Mouse (Mus musculus) cerebellum, adult 2 months (tissue): ENCODE results near the gene Gm11361. TPM values are rescaled to one million over a fixed set of nuclear protein-coding genes. Genes with fewer than 3 reads are reported as not detected.

Experiments used
- DNase-seq, 2 experiments: peaks; one replicate each; pipeline ENCODE4 v3.0.0; 2021
- H3K27ac ChIP-seq: fragments of 200-500 bp; 2 replicates; pipeline ENCODE4 v1.5.1; 2012; ENCODE audit warnings: low read length, control low read depth, inconsistent platforms; ENCODE audit not compliant: insufficient read depth
- H3K27me3 ChIP-seq: fragments of 200-500 bp; 2 replicates; pipeline ENCODE4 v1.6.1; 2012; ENCODE audit warnings: inconsistent platforms, mild to moderate bottlenecking, low read length, moderate library complexity; ENCODE audit not compliant: control insufficient read depth, insufficient read depth
- H3K4me1 ChIP-seq: fragments of 200-500 bp; 2 replicates; pipeline ENCODE4 v1.6.1; 2011; ENCODE audit warnings: low read length; ENCODE audit not compliant: control insufficient read depth, insufficient read depth
- H3K4me3 ChIP-seq: fragments of 200-500 bp; replicated peaks from 2 replicates; pipeline ENCODE3; 2011; ENCODE audit warnings: mild to moderate bottlenecking, low read depth, low read length, control low read depth; ENCODE audit not compliant: insufficient read depth
- CTCF ChIP-seq: fragments of 200-500 bp; IDR thresholded peaks from 2 replicates; pipeline ENCODE4 v1.5.1; 2011; ENCODE audit warnings: low read depth, mild to moderate bottlenecking, control low read depth, low read length, moderate library complexity, borderline replicate concordance; ENCODE audit not compliant: insufficient read depth
- POLR2A ChIP-seq: fragments of 200-500 bp; IDR thresholded peaks from 2 replicates; pipeline ENCODE4 v1.6.1; 2011; ENCODE audit warnings: low read length, control low read depth, borderline replicate concordance; ENCODE audit not compliant: insufficient read depth
- WGBS: fragments of 180-500 bp; shearing (Covaris S2); methylation state at CpG from one replicate; pipeline ENCODE4 v1.1.7; 2018; 5-methylcytosine and 5-hydroxymethylcytosine counted together
- polyA plus RNA-seq: library from polyadenylated mRNA; depleted of rRNA; stranded (reverse); fragments of >200 nt; gene quantifications from 2 replicates; pipeline ENCODE4 v1.2.3, GENCODE M21; 2012; rRNA removed

The Gm11361 gene
- polyA plus RNA-seq: 1.3 and 2.3 TPM in 2 replicates

DNA sequence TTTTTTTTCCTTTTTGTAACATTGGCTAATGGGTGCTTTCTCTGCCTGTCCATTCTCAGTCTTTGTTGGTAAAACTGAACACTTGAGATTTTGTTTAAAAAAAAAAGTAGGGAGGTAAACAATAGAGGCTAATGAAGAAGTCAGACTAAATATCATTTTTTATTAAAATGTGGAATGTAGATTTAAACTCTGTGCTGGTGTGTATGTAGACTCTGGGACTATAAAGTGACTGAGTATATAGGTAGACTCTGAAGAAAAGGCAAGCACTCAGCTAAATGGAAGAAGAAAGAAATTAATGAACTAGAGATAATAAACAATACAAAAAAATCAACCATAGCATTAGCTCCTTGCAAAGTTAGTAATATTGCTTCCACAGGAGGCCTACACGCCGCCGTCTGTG is at the start of gene Gm11361:
Gm11361 (plus strand) TSS at position 301 of the 400 bp plus-strand sequence.
- no peak for DNase-seq
- no peaks in the 10 kb centered on the region for H3K27me3 ChIP-seq
- WGBS: 96% methylated on average over 3 of the region's 3 CpGs
- H3K4me3 ChIP-seq: no peak within 1 kb of the TSS
- H3K4me1 ChIP-seq: no peaks in the 10 kb centered on the region
- no peak within 1 kb of the TSS for H3K27ac ChIP-seq
- TF ChIP-seq POLR2A: no peak
- TF ChIP-seq CTCF: no peak

DNA sequence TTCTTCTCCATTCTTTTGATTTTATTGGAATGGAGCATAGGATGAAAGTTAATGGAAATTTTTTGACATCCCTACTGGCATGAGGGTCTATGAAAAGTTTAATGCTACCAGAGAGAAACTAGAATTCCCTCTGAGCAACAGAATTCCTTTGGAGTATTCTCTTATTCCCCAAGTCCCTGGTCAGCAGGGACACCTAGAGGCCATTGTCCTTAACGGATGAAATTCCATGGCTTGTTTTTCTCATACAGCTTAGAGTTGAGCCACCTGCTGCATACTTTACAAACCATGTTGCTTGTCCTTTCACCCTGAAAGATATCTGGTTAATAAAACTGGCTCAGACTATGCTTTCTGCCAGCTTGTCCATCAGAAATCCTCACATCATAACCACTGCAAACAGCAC is 7.1 kb downstream of the Gm11361 start:
- Histone ChIP-seq H3K4me3 (no peak overlapping the region), H3K4me1 (no peaks in the 10 kb centered on the region), H3K27me3 (no peaks in the 10 kb centered on the region), H3K27ac (no peak overlapping the region)
- DNase-seq: no peak
- no peak for TF ChIP-seq CTCF
- TF ChIP-seq POLR2A: no peak
- WGBS: 20% methylated on average over 1 of the region's 1 CpGs

DNA sequence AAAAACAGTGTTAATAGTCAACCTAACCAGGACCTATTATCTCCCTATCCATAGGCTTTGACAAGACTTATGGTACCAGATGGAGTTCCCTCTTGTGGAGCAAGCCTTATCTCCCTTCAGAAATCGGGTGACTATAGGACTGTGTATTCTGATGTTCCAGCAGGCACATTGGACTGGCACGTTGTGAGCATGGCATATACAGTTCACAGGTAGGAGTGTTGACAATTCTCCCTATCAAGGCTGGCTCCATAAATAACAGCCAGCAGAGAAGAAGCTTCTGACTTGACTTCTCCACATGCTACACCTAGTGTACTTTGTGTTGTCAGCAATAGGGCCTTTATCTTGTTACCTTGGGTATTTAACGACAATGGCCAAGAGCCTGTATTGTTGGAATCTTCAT is 30.0 kb downstream of the Gm11361 start:
- Histone ChIP-seq H3K4me3 (no peak overlapping the region), H3K27ac (no peak overlapping the region), H3K4me1 (no peaks in the 10 kb centered on the region), H3K27me3 (no peaks in the 10 kb centered on the region)
- DNase-seq: no peak
- WGBS: 90% methylated on average over 3 of the region's 3 CpGs
- no peak for TF ChIP-seq POLR2A
- TF ChIP-seq CTCF: no peak

DNA sequence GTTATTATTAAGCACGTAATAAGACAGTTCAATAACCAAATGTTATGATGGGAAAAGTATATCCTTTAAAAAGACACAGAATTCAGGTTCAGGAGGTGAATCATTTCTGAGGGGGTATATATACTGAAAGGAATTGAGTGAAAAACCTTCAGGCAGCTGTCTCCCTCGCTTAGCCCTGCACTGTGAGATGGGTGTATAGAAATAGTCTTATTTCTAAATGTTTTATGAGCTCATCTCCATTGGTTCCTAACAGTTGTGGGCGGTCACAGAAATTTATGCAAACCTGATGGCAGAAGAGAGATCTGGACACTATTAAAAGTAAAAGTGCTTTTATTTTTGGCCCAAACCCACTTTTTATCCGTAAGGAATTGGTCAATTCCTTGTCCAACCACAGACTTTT is 36.9 kb downstream of the Gm11361 start:
- no peak for TF ChIP-seq POLR2A
- no peak for TF ChIP-seq CTCF
- H3K4me1 ChIP-seq: no peaks in the 10 kb centered on the region
- H3K27me3 ChIP-seq: no peaks in the 10 kb centered on the region
- 88% methylated on average over 4 of the region's 4 CpGs for WGBS
- no peak for DNase-seq
- no peak overlapping the region for H3K27ac ChIP-seq
- no peak overlapping the region for H3K4me3 ChIP-seq

DNA sequence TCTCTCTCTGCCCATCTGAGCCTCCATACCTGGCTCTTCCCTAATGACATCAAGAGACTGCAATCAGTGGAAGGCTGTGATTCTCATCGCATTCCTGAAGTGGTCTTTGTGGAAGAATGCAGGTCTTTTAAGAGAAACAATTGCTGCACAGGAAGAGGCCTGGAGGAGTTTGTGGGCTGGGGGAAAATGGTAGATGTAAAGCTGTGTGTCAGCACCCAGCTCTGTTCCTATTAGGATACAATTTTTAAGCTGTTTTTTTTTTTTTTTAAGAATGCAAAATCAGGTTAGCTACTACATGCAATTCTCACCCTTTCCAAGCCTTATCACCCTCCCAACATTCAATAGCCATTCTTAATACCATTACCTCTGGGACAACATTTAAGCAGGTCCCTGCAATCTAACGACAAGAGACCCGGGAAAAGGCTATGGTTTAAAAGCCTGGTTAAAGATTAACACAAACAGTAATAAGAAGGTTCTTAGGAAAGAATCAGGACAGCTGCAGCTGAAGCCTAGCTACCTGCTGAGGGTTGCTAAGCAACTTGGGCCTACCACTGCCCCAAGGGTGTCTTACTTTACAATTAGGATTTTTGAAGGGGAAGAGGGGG is 37.5 kb downstream of the Gm11361 start:
- TF ChIP-seq CTCF: no peak
- TF ChIP-seq POLR2A: no peak
- no peak overlapping the region for H3K27ac ChIP-seq
- no peaks in the 10 kb centered on the region for H3K27me3 ChIP-seq
- WGBS: 12% methylated on average over 3 of the region's 3 CpGs
- DNase-seq: peak in 1 of 2 experiments; percentile 3
- H3K4me1 ChIP-seq: no peaks in the 10 kb centered on the region
- H3K4me3 ChIP-seq: no peak overlapping the region

DNA sequence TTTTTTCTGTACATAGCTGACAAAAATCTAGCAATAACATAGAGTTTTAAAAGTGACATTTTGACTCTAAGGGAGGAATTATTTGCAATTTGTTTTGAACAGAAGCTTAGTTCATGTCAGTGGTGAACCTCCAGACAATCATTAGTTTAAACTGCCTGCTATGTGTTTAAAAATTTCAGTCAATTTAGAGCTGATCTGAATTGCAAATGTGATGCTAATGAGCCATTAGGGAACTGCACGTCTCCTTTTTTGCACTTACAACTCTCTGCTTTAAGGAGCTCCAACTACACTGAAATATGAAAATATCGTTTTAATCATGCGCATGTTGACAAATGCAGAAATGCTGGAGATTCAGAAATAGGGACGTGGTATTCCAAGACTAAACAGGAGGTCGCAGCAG is 38.2 kb downstream of the Gm11361 start:
- no peak overlapping the region for H3K27ac ChIP-seq
- no peak for DNase-seq
- no peaks in the 10 kb centered on the region for H3K4me1 ChIP-seq
- 25% methylated on average over 5 of the region's 5 CpGs for WGBS
- no peak for TF ChIP-seq POLR2A
- no peak for TF ChIP-seq CTCF
- H3K4me3 ChIP-seq: no peak overlapping the region
- H3K27me3 ChIP-seq: no peaks in the 10 kb centered on the region

DNA sequence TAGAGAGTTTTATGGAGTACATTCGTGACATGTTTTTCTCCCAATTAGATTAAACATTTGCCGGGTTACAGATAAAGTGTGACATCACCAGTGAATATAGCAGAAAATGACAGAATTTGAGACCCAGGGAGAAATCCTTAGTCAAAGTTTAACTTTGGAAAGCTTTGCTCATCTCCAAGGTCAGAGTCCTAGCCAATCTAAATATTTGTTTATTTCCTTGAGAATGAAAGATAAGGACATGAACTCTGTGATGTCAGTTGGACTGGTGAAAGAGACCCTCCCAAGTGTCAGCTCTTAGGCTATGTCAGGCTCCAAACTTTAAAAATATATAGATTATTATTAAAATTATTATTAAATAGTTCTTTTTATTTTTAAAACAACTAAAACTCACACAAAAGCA is 39.8 kb downstream of the Gm11361 start:
- TF ChIP-seq CTCF (no peak), POLR2A (no peak)

DNA sequence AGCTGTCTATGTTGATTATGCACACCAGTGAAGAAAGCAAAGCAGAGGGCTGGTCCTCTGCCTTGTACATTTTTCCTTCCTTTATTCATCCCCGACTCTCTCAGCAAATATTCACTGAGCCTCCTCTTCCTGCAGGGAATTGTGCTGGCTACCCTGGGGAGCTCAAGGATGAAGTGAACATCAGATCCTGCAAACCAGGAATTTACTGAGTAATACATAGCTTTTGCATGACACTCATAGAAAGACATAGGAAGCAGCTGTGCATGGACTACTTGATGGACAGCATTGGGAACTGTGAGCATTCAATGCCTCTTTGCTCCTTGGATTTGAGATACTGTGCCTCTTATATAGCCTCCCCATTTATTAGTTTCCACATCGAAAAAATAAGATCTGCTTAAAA is 40.2 kb downstream of the Gm11361 start:
- 51% methylated on average over 2 of the region's 2 CpGs for WGBS
- no peaks in the 10 kb centered on the region for H3K4me1 ChIP-seq
- no peak overlapping the region for H3K27ac ChIP-seq
- TF ChIP-seq CTCF: no peak
- TF ChIP-seq POLR2A: no peak
- DNase-seq: no peak
- H3K4me3 ChIP-seq: no peak overlapping the region
- H3K27me3 ChIP-seq: no peaks in the 10 kb centered on the region

More for the DNA sequence above, 39.8 kb downstream of the Gm11361 start:
- H3K4me3 ChIP-seq: no peak overlapping the region
- H3K27me3 ChIP-seq: no peaks in the 10 kb centered on the region
- 93% methylated on average over 2 of the region's 2 CpGs for WGBS
- H3K27ac ChIP-seq: no peak overlapping the region
- no peaks in the 10 kb centered on the region for H3K4me1 ChIP-seq
- no peak for DNase-seq

Other genes with a start within 250 kb of the Gm11361 start
- gene Prl4a1, start 241.3 kb upstream of the Gm11361 start, polyA plus RNA-seq: not detected in 2 replicates
- gene Prl5a1, start 115.0 kb upstream of the Gm11361 start, polyA plus RNA-seq: not detected in 2 replicates